Mouse (Mus musculus) ovary, postnatal 14 days (tissue): ENCODE measurements around the gene Rgs9bp.

ENCODE experiments used
- DNase-seq: peaks from one replicate; pipeline ENCODE4 v3.0.0; 2022; ENCODE audit warnings: low spot score

The Rgs9bp gene

DNA sequence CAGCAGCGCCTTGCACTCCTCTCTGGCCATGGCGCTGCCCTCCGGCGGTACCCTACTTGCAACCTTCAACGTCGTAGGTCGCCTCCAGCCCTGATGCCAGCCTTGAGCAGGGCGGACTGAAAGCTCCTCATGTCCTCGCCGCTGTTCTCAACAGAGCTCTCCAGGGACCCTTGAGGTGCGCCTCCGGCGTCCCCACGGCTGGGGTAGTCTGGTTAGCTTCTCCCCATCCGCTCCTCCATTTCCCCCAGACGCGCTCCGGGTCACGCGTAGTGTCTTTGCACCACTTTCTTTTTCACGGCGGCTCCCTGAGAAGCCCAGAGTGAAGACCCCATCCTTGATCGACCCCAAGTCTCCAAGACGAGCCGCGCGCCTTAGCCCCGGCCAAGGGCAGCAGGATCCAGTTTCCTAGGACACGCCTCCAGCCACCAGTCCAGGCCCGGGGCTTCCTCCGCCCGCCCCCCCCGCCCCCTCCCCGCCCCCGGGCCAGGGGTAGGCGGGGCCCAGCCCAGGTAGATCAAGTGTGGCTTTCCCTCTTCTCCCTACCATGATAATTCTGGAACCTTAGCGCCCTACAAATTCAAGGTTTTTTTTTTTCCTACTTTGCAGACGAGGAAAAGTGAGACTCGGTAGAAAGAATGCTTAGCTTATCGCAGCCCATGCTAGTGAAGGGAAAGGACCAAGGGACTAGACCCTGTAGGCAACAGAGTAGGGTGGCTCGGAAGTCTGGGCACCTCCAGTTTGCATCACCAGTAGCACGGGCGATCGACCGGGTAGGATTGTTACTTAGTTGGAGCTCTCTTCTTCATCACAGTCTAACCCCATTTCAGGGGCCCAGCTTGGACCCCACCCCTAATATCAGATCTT lies at the start of gene Rgs9bp:
Gene Rgs9bp, minus strand, starts transcription at position 392 of the 864 bp plus-strand sequence.
- DNase-seq: peak; percentile 19

DNA sequence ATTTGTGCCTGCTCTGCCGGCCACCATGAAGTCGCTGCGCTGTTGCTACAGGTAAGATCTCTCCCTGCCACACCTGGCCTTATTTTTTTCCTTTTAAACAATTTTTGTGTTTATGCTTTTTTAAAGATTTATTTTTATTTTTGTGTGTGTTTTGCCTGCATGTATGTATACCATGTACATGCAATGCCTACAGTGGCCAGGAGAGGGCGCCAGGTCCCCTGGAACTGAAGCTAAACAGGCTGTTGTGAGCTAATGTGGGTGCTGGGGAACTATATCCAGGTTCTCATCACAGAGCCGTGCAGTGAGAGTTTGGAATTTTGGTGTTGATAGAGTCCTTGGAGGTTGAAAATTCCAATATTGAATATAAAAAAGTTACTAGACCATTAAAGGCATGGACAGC lies 43.1 kb upstream of the Rgs9bp start:
- no peak for DNase-seq

DNA sequence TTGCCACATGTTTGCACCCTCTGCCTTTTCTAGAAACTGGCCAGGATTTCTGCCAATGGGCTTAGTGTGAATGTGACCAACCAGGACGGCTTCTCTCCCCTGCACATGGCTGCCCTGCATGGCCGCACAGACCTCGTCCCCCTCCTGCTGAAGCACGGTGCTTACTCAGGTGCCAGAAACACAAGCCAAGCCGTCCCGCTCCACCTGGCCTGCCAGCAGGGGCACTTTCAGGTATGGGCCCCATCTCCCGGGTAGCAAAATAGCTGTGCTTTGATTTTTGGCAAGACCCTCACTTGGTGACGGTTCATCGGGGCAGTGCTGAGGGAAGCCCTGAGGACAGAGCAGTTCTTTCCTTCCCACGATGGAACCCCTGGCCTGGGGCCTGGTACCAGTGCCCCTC lies 42.0 kb upstream of the Rgs9bp start:
- DNase-seq: no peak

DNA sequence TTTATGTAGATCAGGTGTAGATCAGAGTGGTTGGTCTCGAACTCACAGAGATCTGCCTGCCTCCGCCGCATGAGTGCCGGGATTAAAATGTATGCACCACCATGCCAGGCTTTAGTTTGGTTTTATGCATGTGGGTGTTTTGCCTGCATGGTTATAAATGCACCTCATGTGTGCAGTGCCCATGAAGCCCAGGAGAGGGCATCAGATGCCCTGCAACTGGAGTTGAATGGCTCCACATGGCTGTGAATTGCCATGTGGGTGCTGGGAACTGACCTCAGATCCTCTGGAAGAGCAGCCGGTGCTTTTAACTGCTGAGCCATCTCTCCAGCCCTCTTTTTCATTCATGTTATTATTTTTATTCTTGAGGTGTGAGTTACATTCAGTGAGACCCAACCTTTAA lies 40.7 kb upstream of the Rgs9bp start:
- DNase-seq: no peak

DNA sequence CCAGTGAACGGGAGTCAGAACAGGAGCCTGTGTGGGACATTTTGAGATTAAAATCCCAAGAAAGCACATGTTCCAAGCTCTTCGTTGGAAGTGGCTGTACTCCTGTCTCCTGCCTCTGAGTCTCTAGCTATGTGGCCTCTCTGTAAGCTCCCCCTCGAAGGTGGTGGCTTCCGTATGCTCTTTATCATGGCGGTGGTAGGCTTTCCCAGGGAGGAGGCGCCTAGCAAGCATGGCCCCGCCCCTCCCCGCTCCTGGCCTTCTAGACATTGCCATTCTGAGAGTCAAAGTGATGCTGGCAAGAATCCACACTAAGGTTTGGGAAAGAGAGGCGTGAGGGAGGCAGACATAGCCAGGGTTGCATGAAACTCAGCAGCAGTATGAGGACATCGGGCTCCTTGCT lies 37.2 kb upstream of the Rgs9bp start:
- no peak for DNase-seq

DNA sequence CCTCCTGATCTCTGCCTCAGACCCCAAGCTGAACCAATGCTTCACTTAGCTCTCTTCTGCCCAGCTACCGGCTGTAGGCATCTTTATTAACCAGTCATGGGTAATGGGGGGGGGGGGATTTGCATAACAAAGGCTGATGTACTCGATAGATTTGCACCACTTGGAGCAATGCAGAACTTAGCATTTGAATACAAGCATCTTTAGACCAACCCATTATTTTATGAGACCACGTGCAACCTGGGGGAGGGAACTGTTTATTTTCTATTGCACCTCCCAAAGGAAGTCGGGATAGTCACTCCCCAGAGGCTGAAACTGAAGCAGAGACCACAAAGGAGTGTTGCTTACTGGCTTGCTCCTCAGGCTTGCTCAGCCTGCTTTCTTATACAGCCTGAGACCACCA lies 32.1 kb upstream of the Rgs9bp start:
- DNase-seq: no peak

DNA sequence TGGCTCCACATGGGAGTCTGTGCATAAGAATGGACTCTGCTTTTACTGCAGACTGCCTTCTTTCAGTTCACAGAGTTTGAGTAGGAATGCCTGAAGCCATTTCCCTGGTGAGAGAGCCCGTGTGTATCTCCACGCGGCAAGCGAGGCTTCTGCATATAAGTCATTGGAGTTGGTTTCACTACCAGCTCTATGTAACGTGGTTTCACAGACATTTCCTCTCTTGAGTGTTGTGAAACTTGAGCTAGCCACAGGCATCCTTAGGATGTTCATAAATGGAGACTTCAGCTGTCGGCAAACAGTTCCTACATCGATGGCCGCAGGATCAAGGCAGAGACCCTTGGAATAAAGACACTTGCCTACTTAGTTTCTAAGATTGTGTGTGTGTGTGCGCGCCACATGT lies 23.9 kb upstream of the Rgs9bp start:
- no peak for DNase-seq

DNA sequence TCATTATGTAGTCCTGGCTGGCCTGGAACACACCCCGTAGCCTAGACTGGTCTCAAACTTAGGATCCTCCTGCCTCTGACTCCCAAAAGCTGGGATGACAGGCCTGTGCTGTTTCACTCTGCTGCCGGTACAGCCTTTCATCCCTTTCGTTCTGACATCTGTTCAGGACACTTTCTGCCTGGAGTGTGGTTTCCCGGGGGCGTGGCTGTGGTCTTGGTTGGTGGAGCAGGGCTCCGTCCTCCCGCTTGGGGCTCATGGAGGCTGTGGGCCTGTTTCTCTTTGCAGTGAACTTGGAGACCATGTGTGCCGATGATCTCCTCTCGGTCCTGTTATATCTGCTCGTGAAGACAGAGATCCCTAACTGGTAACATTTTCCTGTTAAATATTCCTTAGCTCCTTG lies 21.4 kb upstream of the Rgs9bp start:
- no peak for DNase-seq

DNA sequence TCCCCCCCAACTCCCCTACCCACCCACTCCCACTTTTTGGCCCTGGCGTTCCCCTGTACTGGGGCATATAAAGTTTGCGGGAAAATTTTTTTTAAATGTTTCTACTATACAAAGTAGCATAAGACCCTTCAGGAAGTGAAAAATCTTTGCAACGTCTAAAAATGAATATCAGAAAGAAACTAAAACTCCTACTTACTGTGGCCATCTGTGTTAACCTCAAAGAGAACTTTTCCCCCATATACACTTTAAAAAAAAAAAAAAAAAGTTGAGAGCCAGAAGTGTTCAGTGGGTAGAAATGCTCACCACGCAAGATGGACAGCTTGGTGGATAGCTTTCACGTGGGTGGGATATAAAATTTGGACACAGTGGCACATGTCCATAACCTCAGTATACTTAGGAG lies 17.4 kb upstream of the Rgs9bp start:
- no peak for DNase-seq

DNA sequence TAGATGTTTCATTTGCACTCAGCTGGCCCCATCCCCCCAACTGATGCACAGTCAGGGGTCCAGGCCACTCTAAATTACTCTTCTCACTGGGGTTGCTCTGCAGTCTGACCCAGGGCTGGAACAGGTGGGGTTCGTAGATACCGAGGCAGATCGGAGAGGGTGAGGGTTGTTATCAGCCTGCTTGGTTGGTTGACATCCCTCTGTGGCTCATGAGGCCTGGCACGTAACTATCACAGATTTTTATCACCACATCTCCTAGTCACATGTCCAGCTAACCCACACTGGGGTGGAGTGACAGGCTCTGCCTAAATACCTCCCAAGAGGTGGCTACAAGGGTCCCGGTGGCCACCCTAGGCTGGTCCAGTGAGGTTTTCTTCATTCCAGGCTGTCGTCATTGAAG lies 15.7 kb upstream of the Rgs9bp start:
- no peak for DNase-seq

DNA sequence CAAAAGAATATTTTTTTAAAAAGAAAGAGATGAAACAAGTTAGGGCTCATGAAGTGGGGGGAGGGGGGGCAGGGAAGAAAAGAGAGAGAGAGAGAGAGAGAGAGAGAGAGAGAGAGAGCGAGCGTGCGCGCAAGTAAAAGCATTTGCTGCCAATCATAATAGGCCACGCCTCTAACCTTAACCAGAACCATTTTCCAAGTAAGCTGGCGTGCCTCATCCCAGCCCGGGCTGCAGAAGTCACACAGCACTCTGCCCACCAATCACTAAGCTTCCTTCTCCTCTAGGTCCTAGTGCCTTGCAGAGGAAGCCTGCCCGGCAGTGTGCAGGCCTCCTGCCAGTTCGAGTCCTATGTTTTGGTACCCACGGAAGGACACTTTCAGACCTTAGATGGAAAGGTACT lies 14.6 kb upstream of the Rgs9bp start:
- no peak for DNase-seq

DNA sequence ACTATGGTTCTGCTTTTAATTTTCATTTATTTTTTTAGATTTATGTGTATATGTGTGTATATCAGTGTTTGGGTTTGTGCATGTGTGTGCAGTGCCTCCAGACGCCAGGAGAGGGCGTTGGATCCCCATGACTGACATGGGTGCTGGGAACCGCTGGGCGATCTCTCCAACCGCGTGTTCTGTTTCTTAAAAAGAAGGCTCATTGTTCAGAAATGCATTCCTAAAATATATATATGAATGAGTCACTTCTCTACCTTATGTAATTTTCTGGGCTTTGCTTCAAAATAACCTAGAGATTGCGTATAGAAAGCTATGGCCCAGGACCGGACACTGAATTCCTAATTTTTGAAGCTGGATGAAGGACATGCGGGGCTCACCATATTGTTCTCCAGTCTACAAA lies 14.1 kb upstream of the Rgs9bp start:
- no peak for DNase-seq

DNA sequence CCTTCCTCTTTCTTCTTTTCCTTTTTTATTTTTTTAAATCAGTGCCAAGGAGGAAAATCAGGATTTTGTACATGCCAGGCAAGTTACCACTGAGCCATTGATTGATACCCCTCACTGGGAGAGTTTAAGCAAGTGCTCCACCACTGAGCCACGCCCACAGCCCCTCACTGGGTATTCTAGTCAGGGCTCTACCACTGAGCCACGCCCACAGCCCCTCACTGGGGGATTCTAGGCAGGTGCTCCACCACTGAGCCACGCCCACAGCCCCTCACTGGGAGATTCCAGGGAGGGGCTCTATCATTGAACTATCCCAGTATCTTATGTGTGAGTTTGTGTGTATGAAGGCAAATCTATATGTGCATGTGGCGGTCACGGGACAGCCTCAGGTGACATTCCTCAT lies 8.9 kb upstream of the Rgs9bp start:
- DNase-seq: no peak

DNA sequence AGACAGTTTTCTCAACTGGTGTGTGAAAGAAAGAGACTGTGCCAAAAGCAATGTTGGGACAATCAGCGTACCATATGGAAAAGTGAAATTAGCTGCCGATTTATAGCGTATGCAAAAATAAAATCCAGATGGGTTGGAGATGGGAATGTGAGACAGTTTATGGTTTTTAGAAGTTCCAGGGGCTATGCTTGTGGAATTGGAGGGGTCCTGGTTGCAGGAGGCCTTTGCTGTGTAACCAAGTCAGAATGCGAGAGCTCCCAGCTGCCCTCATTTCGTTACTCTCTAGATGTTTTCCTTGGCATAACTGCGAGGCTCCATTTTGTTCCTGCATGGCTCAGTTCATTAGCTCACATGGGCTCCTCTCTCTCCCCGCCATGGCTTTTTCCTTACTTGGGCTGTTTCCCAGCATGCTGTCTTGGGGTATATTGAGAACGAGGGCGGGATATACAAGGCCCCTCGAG lies 5.4 kb upstream of the Rgs9bp start:
- no peak for DNase-seq

DNA sequence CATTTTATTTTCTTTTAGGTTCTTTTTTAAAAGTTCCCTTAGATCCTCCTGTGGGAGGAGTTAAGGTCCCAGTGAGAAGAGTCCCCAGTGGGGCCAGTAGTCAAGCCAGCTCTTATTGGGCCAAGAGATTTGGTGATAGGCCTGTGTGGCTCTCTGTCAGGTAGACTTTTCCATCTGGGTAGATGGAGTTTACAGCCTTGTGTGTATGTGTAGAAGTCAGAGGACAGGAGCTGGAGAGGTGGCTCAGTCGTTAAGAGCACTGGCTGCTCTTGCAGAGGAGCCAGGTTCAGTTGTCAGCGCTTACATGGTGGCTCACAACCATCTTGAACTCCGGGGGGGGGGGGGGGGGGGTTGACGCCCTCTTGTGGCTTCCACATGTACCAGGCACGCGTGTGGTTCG lies 4.1 kb upstream of the Rgs9bp start:
- DNase-seq: no peak

DNA sequence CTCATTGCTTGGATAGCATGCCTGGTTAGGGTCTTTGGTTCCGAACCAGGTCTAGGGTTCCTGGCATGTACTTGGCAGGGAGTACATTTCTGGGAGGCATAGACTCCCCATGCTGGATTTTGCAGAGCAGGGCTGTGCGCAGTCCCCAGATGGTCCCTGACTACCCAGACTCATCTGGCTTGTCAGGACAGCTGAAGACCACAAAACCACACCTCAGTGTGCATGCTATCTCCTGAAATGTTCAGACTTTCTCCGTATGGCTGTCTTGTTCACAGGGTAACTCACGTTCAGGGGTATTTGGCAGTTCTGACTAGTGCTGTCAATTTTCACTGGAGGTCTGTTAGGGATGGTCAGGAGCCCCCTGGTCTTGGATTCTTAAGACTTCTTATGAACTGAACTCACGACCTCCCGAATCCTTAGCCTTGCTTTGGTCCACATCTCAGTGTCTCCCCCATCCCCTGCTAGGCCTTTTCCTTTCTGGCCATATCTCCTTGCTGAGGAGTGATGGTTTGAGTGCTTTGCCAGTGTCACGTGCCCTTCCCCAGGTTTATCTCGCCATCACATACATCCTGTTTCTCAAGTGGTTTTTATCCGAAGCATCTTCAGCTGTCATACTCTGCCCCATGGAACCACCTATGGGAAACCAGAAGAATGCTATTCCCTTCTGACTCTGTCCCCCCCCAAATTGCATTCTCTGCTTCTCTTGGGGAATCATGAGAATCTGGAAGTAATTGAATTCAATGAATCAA lies 3.5 kb upstream of the Rgs9bp start:
- DNase-seq: no peak

DNA sequence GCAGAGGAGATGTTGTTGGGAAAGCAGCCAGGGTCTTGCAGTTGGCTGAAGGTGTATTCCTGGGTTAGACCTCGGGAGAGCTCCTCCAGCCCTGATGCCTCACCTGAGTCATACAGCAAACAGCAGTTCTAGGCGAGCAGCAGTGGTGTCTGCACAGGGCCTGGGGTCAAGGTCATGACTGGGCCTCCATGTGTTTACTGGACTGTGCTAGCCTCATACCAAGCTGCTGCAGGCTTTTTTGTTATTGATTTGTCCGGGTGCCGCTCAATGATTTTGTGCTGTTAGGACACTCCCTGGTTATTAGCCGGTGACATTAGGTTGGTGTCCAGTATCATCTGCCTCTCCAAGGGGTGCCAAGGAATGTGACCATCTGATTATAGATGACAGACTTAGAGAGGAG lies 2.3 kb upstream of the Rgs9bp start:
- DNase-seq: no peak

DNA sequence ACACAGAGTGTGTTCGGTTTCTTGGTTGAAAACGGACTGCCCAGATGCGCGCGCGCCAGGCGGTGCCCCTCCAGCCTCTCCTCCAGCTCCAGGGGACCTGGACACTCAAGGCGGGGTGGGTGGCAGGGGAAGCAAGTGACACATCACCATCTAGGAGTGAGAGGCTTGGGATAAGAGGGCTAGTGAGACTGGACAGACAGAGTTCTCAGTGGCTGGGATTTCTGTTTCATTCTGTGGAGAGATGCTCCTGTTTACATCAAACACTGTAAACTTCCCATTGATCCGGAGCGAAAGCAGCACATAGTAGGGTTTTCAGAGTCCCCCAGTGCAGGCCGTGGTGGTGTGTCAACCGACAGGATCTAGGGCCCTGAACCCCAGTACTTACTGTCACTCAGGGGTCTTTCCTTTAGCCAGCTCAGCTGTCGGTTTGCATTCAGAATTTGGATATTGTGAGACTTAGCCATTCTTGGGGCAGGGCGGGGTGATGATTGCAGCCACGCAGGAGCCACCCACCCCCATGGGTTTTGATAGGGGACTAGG lies 1.6 kb upstream of the Rgs9bp start:
- DNase-seq: no peak

DNA sequence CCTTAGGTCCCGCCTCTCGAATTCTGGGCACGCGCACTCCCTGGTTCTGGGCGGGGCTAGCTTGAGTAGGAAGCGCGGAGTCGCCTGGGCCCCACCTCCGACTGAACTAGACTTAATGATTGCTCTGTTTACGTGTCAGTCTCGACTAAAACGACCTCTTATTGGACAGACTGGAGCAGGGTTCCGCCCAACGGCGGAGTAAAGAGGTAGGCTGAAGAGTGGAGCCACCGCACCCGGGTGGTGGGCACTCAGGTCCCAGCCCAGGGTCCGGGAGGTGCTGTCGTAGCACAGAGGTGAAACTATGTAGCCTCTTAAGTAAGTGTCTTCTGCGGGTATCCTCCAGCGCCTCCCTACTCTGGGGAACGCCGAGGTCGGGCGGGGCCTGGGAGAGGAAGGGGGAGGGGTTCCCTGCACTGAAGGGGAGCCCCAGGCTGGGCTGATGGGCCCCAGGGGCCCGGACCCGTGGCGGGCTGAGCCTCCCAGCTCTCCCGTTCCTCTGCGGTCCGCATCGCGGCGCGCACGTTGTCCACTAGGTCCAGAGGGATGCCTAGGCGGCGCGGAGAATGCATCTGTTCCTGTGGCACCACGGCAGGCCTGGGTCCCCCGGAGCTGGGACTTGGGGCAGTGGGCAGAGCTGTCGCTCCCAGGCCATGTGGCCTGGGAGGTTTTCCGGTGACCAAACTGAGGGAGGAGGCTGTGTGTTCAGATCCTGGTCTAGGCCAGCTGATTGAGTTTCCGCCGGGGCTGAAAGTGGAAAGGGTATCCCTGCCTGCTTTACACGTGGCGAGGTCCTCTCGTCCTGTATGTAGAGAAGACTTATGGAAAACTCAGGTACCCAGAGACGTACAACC lies 898 bp upstream of the Rgs9bp start, which contains the start of gene Ankrd27:
Gene Ankrd27, plus strand, starts transcription at position 190 of the 851 bp plus-strand sequence.
- peak; percentile 92 for DNase-seq

DNA sequence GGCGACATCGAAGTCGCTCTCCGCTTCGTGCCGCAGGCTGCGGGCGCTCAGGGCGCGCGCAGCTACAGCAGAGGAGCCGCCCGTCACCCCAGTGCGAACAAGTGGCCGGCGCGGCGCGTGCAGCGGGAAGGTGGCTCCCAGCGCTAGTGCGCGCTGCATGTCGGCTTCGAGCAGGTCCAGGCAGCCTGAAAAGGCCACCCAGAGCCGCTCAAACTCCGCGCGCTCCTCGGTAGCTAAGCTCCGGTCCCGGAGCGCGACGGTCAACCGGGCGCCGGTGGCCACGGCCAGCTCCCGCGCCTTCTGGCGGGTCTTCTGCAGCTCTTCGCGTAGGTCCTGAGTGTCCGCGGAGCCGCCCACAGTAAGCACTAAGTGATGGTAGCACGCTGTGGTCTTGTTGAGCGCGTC lies 594 bp downstream of the Rgs9bp start:
- DNase-seq: no peak

DNA sequence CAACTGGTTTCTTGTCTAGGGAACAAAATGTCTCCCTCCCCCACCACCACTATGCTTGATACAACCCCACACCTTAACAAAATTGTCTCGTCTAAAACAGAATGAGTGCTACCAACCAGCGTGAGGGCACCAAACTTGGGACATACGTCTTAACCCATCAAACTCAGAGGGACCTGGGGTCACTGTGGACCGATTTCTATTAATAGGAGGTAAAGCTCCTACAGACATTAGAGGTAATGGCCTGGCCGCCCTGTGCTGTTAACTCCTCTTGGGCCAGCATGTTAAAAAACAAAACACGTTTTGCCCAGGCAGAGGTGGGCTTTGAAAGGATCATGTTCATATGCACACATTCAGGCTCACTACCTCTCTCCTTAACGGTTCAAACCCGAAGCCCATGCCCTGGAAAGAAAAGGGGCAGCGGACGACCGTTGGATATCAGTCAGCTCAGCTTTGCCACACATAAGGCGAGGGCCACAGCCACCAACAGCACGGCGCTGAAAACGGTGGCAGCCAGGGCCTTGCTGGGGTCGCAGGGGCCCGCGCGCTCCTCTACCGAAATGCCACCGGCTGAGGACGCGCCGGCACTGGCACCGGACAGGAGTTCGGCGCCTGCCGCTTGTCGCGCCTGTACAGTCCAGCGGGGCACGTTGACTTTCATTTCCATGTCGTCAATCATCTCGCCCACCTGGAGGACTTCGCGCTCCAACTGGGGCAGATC lies 1.2 kb downstream of the Rgs9bp start:
- DNase-seq: no peak
